ENCODE assay signal across 8 mouse cellular contexts in the genomic region with DNA sequence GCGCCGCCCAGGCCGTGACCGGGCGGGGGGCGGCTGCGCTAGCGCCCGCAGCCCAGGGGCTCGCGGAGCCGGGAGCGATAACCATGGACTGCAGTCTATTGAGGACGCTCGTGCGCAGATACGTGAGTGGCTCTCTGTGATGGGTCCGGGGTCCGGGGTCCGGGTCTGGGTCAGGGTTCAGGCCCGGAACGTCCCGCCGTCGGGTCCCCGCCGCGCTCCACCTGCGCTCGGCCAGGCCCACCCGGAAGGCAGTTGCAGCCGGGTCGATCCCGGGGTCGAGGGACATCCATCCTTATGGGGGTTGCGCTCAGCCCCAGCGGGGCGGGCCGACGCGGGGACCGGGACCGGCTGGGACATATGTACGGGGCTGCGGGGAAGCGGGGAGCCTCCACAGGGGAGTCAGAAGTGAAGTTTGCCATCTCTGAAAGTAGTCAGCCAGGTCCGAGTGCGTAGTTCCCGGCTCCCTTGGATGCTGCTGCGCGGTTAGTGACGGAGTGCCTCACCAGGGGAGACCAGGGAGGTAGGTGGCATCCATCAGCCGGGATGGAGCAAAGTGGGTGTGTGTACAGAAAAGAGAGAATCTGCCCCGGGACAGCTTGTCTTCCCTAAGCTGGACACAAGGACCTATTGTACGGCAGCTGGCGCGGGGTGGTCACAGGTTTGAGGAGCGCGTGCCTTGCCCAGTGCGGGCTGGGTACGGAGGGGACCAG. TPM values are rescaled to one million over a fixed set of nuclear protein-coding genes. Genes with fewer than 3 reads are reported as not detected.
DNase-seq lines count a peak whose midpoint lies in the region; ATAC-seq lines count a peak whose summit lies in the region.

No protein-coding gene starts in this region.

- peak overlapping the region; percentile 89 for H3K9ac ChIP-seq in midbrain, embryonic 14.5 days (replicated peaks; ENCODE audit: low read length)

- WGBS in midbrain, embryonic 14.5 days = under 1% methylated on average over 60 of the region's 61 CpGs

- H3K27me3 ChIP-seq in midbrain, embryonic 14.5 days (ENCODE audit: control insufficient read depth, insufficient read depth, low read length) = no peaks in the 10 kb centered on the region

- H3K4me3 ChIP-seq in midbrain, embryonic 14.5 days (replicated peaks; ENCODE audit: low read depth, low read length) = peak overlapping the region; percentile 76

- peak overlapping the region; percentile 88 for H3K4me2 ChIP-seq in midbrain, embryonic 14.5 days (ENCODE audit: low read length)

- no peaks in the 10 kb centered on the region for H3K36me3 ChIP-seq in midbrain, embryonic 14.5 days (ENCODE audit: control insufficient read depth, insufficient read depth, low read length)

- intact Hi-C loops in heart, postnatal 14 days (cut with DNase I) = loop anchor here (5.0 kb wide), 1 partner anchor 45 kb away; no protein-coding TSS in a partner anchor

- peak overlapping the region; percentile 71 for H3K27ac ChIP-seq in midbrain, embryonic 14.5 days (replicated peaks; ENCODE audit: low read depth, low read length)

- H3K4me1 ChIP-seq in midbrain, embryonic 14.5 days (ENCODE audit: control insufficient read depth, insufficient read depth, low read length) = peaks cover 19% of the 10 kb centered on the region

- DNase-seq in frontal cortex, postnatal 25 days (ENCODE audit: low spot score in 2 of 2) = no peak
- peak; percentile 23 for DNase-seq in T-cell, adult 2 months (ENCODE audit: low spot score)
- DNase-seq in embryo, embryonic 10.5 days (ENCODE audit: low spot score) = peak; percentile 51
- DNase-seq in heart, postnatal 14 days = peak; percentile 40 to 46
- peak; percentile 22 to 27 for DNase-seq in layer of hippocampus, postnatal 25 days (ENCODE audit: extremely low spot score in 1 of 2, low spot score in 1 of 2)
- DNase-seq in midbrain, embryonic 14.5 days = peak; percentile 55
- DNase-seq in thymus, postnatal 0 days (ENCODE audit: low spot score) = peak; percentile 17

- no peaks in the 10 kb centered on the region for H3K9me3 ChIP-seq in midbrain, embryonic 14.5 days (ENCODE audit: control insufficient read depth, low read length)

- ATAC-seq in frontal cortex, adult (ENCODE audit: low TSS enrichment) = peak; percentile 50
- peak; percentile 73 for ATAC-seq in midbrain, embryonic 14.5 days (ENCODE audit: low FRiP score, low TSS enrichment)

RNA-seq across cellular contexts. Expression of gene Atp11a, which starts 0.6 kb away (rescaled TPM):
- total RNA-seq in heart, postnatal 14 days (2021) = 10 to 100 TPM; 80.4 to 85.6 TPM
- 10 to 100 TPM; 50.6 to 53.1 TPM for total RNA-seq in layer of hippocampus, postnatal 25 days (2021)
- 13.6 and 16.5 TPM in 2 replicates for polyA plus RNA-seq in midbrain, embryonic 14.5 days (2014; fragmentation: Nextera tagmentation; extraction: Ambion mirVana)
- polyA plus RNA-seq in thymus, postnatal 0 days (2015; fragmentation: Nextera tagmentation; extraction: Ambion mirVana) = 5.5 and 7.5 TPM in 2 replicates

Comparison
In these comparisons a context has a peak if more than half of its experiments do, and no peak if none do; other contexts are left out.
1. DNase-seq: peak in T-cell, adult 2 months (single experiment), embryo, embryonic 10.5 days (single experiment), heart, postnatal 14 days (2 of 2), layer of hippocampus, postnatal 25 days (2 of 2), midbrain, embryonic 14.5 days (single experiment) and thymus, postnatal 0 days (single experiment); none in frontal cortex, postnatal 25 days (0 of 2).